Mouse (Mus musculus) liver (tissue): Measurements from ENCODE around the gene Dram1.
A peak's percentile ranks its signal among the peaks of the same experiment; 100 is the strongest.

ENCODE experiments used
- DNase-seq: peaks from one replicate; pipeline ENCODE4 v3.0.0-alpha.2; 2020; ENCODE audit warnings: mixed read lengths

The Dram1 gene

GRCm38 (mm10) chr10:88346454-88347245 is 32.2 kb downstream of the Dram1 start:
- DNase-seq: no peak

DNA sequence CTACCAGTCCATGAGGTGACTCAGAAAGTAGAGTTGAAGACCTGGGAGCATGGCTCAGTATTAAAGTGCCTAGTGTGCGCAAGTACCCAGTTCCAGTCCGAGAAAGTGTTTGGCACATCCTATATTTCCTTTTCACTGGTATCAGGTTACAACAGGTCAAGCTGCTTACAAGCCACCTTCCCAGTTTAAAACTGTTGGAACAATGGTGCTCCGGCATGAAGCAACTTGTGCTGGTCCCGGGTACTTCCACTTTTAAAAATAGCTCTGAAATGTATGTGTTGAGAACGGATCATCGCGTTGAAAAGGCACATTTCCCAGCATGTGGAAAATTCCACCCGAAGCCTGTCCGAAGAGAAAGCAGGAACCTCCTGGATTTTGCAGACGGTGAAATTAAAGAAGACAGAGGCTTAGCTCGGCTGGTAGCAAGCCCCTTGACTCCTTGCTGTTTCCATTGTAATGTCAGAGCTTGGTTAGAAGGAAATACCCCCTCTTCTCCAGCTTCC is 32.9 kb downstream of the Dram1 start:
- DNase-seq: no peak

DNA sequence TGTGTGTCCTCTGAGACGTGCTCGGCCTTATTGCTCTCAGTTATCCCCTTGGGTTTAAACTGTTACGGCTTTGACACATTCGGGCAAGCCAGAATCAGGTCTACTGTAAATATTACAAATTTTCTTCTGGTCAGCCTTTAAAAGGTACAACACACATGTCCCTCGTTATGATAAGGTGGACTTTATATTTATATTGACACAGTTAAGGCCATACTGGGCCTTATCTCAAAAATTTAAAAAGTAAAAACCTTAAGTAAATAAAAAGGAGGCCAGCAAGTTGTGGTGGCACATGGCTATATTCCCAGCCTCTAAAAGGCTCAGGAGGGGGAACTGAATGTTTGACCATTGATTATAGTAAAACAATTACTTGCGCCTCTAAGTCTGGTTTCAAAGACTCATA is 37.5 kb downstream of the Dram1 start:
- DNase-seq: no peak

- DNase-seq: no peak
Observed at GRCm38 (mm10) chr10:88340660-88341059, 38.2 kb downstream of the Dram1 start.

GRCm38 (mm10) chr10:88330695-88331094 is 48.2 kb downstream of the Dram1 start:
- no peak for DNase-seq

DNA sequence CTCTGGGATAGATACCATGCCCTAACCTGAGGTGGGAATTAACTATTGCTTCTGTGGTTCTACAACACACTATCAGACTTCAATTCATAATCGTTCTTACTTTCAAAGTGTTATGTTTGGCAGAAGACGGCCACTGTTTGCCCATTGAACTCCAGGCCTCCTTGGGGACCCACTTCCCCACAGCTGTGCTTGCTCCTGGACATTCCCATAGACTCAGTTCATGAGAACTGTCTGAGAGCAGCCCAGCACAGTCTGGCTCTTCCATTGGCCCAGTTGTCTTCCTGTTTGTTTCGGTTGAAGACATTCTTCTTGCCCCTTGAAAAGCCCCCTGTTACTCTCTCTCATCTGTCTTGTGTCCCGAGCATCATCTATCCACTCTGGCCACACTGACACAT is 50.8 kb downstream of the Dram1 start:
- DNase-seq: no peak

- DNase-seq: peak; percentile 39
Observed at GRCm38 (mm10) chr10:88327160-88328055, 51.5 kb downstream of the Dram1 start.

DNA sequence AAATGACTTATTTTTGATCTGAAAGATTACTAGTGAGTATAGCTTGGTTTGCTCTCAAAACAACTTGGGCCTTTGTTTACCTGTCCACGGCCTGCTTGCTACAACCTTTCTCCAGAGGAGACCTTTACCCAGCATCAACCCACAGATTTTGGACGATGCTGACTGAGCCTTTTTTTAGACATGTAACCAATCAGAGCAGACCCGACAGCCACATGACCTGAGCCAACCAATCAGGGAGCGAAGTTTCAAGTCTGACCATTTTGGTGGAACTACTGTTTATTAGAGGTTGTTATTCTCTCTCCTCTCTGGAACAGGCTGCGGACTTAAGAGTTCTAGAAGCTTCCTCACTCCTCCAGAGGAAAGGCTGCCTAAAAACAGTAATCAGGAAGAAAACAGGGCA is 57.1 kb downstream of the Dram1 start:
- no peak for DNase-seq

- peak; percentile 39 for DNase-seq
Observed at GRCm38 (mm10) chr10:88320714-88321416, 58.0 kb downstream of the Dram1 start.

- DNase-seq: no peak
Observed at GRCm38 (mm10) chr10:88318179-88318578, 60.7 kb downstream of the Dram1 start.

DNA sequence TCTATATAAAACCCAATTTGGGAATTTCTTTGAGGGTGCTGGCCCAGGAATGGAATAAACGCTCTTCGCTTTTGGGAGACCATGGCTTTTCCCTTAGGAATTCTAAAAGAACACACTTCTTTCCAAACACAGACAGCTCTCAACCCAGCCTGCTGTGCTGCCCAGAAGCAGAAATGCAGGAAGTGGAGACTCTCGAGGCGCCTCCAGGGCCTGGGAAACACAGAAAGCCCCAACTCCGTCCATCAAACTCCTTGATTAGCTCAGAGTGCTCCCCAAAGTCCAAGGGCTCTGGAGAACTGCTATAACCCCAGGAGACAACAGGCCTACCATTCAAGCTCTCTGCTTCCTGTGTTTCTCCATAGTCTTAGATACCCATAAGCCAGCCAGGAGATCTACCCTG is 61.7 kb downstream of the Dram1 start:
- no peak for DNase-seq

- DNase-seq: no peak
Observed at GRCm38 (mm10) chr10:88314841-88315240, 64.0 kb downstream of the Dram1 start.

DNA sequence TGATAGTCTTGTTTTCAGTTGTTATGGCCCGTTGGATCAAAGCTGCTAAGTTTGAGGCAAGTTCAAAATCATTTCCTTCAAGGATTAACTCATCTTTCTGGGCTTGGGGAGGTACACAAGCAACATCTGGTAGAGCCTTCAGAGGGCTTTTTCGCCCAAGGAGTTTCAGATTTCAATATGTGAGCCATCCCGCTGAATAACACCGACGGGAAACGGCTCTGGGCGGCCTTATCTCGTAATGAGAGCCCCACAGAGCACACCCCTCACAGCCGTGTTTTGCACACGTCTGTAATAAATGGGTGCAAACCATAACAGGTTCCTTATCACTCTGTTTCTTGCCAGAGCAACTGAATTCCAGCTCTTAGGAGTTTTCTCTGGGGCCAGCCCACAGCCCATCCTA is 69.0 kb downstream of the Dram1 start:
- DNase-seq: no peak

DNA sequence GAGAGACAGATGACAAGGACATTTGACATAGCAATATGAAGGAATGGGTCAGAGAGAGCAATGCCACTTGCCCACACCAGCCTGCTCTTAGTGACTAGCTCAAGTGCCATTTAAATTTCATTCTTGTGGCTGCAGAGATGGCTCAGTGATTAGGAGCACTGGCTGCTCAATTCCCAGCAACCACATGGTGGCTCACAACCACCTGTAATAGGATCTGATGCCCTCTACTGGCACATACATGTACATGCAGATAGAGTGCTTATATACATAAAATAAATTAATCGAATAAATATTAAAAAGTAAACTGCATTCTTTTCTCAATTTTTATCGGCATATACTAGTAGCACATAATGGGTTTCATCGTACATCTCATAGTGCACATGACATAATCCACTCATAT is 72.6 kb downstream of the Dram1 start:
- DNase-seq: no peak

- DNase-seq: peak; percentile 67
Observed at GRCm38 (mm10) chr10:88304302-88304701, 74.6 kb downstream of the Dram1 start.

DNA sequence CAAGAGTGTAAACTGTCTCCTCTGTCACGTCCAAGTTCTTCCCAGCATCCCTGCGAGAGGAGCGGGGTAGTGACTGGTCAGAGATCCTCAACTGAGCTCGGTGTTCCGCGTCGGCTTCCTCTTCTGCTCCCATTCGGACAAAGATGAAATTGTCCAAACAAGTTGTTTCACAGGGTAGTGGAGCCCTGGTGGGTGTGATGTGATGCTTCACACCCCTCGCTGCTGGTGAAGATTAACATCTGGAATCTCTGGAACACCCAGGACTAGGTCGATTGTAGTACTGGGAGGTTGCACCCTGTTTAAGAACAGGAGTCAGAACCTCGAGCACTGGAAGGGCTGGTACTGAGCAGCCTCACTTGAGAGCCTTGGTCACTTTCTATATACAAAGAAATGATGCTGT is 75.8 kb downstream of the Dram1 start:
- DNase-seq: no peak

GRCm38 (mm10) chr10:88301802-88302470 is 76.9 kb downstream of the Dram1 start:
- DNase-seq: no peak

- no peak for DNase-seq
Observed at GRCm38 (mm10) chr10:88296991-88297390, 81.9 kb downstream of the Dram1 start.

DNA sequence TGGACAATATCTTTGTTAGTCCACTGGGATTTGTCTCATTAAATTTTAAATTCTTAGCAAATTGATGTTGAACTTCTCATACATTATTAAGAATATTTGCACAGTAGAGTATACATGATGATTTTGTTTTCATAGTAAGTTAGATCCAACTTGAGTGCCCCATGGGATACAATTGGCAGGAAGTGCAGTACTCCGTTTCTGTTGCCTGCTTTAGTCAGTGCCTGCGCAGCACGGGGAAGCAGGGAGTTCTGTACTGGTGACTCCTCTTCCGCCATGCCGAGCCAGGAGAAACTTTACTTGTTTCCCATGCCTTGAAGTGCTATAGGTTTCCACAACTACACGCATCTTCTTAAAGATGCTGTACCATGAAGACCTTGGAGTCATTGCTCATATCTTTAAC is 83.8 kb downstream of the Dram1 start:
- DNase-seq: no peak

- no peak for DNase-seq
Observed at GRCm38 (mm10) chr10:88288061-88288460, 90.8 kb downstream of the Dram1 start.

- DNase-seq: no peak
Observed at GRCm38 (mm10) chr10:88287261-88287660, 91.6 kb downstream of the Dram1 start.

DNA sequence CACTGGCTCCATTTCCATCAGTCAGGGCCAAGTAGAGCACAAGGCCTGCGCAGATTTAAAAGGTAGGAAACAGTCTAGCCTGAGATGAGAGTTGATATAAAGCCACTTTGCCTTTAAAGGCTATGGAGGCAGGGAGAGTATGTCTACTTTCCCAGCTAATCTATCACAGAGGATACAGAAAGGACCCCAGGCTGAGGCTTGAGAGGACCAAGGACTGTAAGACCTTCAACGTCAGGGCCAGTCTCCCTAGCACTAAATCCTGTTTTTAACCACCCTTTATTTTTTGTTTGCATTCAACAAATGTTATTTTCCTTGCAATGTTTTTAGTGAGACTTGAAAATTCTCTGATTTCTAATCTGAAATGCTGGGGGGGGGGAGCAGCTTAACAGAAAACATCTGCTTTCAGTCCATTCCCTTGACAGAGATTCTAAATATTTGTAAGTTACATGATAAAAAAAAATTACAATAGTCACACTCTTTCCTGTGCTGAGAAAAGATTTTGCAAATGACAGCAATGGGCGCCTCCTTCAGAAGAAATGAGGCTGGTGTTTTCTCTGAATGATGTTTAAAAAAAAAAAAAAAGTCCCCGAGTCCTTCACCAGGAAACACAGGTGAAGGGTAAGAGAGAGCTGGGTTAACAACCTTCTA is 94.4 kb downstream of the Dram1 start:
- DNase-seq: no peak
